Mouse (Mus musculus) neural tube, embryonic 12.5 days (tissue): ENCODE data around the gene Olfr221. TPM values are rescaled to one million over a fixed set of nuclear protein-coding genes. Genes with fewer than 3 reads are reported as not detected.

ENCODE experiments used
- ATAC-seq: fragments of 200-750 bp; cut with Nextera tagmentation; 2 replicates; pipeline ENCODE4 v1.8.0; 2017; ENCODE audit warnings: low read depth, mild to moderate bottlenecking, moderate TSS enrichment, moderate library complexity; ENCODE audit not compliant: low FRiP score
- H3K27ac ChIP-seq: fragments of 300-500 bp; sonication (generic); 2 replicates; pipeline ENCODE4 v1.5.1; 2016
- H3K27me3 ChIP-seq: fragments of 300-500 bp; sonication (generic); replicated peaks from 2 replicates; pipeline ENCODE4 v1.6.1; 2016; ENCODE audit warnings: mild to moderate bottlenecking
- H3K36me3 ChIP-seq: fragments of 300-500 bp; sonication (generic); 2 replicates; pipeline ENCODE4 v1.6.1; 2016; ENCODE audit warnings: mild to moderate bottlenecking
- H3K4me1 ChIP-seq: fragments of 300-500 bp; sonication (generic); 2 replicates; pipeline ENCODE4 v1.6.1; 2016
- H3K4me2 ChIP-seq: fragments of 300-500 bp; sonication (generic); replicated peaks from 2 replicates; pipeline ENCODE4 v1.6.1; 2016; ENCODE audit warnings: mild to moderate bottlenecking
- H3K4me3 ChIP-seq: fragments of 300-500 bp; sonication (generic); 2 replicates; pipeline ENCODE4 v1.5.1; 2016
- H3K9ac ChIP-seq: fragments of 300-500 bp; sonication (generic); 2 replicates; pipeline ENCODE4 v1.6.1; 2016; ENCODE audit warnings: mild to moderate bottlenecking
- H3K9me3 ChIP-seq: fragments of 300-500 bp; sonication (generic); 2 replicates; pipeline ENCODE4 v1.6.1; 2016; ENCODE audit warnings: mild to moderate bottlenecking
- WGBS: fragments of 180-500 bp; shearing (Covaris S2); methylation state at CpG from one replicate; pipeline ENCODE4 v1.1.7; 2016; 5-methylcytosine and 5-hydroxymethylcytosine counted together
- polyA plus RNA-seq: library from polyadenylated mRNA; unstranded; fragments of >200 nt; fragmentation: Nextera tagmentation; extraction: Ambion mirVana; gene quantifications from 2 replicates; pipeline ENCODE4 v1.2.1, GENCODE M21; 2016

Gene Olfr221
- polyA plus RNA-seq, 1 experiment from 2014 or later: not detected

GRCm38 (mm10) chr14:51995219-51995871 lies 46.9 kb downstream of the Olfr221 start:
- Histone ChIP-seq H3K27ac (no peak overlapping the region), H3K27me3 (no peaks in the 10 kb centered on the region), H3K4me1 (no peaks in the 10 kb centered on the region), H3K4me2 (no peak overlapping the region), H3K9me3 (no peaks in the 10 kb centered on the region), H3K4me3 (no peak overlapping the region), H3K36me3 (peaks cover 92% of the 10 kb centered on the region), H3K9ac (no peak overlapping the region)
- 81% methylated on average over 12 of the region's 12 CpGs for WGBS
- ATAC-seq: no peak

- H3K9me3 ChIP-seq: no peaks in the 10 kb centered on the region
- H3K27ac ChIP-seq: no peak overlapping the region
- peaks cover 93% of the 10 kb centered on the region for H3K36me3 ChIP-seq
- no peak overlapping the region for H3K4me3 ChIP-seq
- H3K4me1 ChIP-seq: no peaks in the 10 kb centered on the region; the same call in 1 of the 2 replicates
- no peak overlapping the region for H3K4me2 ChIP-seq
- H3K27me3 ChIP-seq: no peaks in the 10 kb centered on the region
- H3K9ac ChIP-seq: no peak overlapping the region
- ATAC-seq: no peak
- 95% methylated on average over 4 of the region's 4 CpGs for WGBS
Measured at GRCm38 (mm10) chr14:51994453-51994852, 47.8 kb downstream of the Olfr221 start.

GRCm38 (mm10) chr14:51989461-51989970 lies 52.7 kb downstream of the Olfr221 start:
- H3K4me3 ChIP-seq: no peak overlapping the region
- no peak overlapping the region for H3K4me2 ChIP-seq
- no peak for ATAC-seq
- 73% methylated on average over 12 of the region's 12 CpGs for WGBS
- H3K4me1 ChIP-seq: peaks cover 16% of the 10 kb centered on the region
- H3K27me3 ChIP-seq: no peaks in the 10 kb centered on the region
- H3K9ac ChIP-seq: no peak overlapping the region
- H3K36me3 ChIP-seq: peaks cover 60% of the 10 kb centered on the region
- no peaks in the 10 kb centered on the region for H3K9me3 ChIP-seq
- H3K27ac ChIP-seq: no peak overlapping the region

GRCm38 (mm10) chr14:51988731-51989130 lies 53.5 kb downstream of the Olfr221 start:
- H3K27me3 ChIP-seq: no peaks in the 10 kb centered on the region
- peaks cover 21% of the 10 kb centered on the region for H3K4me1 ChIP-seq
- no peak overlapping the region for H3K27ac ChIP-seq
- H3K4me3 ChIP-seq: no peak overlapping the region
- H3K4me2 ChIP-seq: no peak overlapping the region
- peaks cover 52% of the 10 kb centered on the region for H3K36me3 ChIP-seq
- 82% methylated on average over 12 of the region's 12 CpGs for WGBS
- H3K9me3 ChIP-seq: no peaks in the 10 kb centered on the region
- ATAC-seq: no peak
- H3K9ac ChIP-seq: no peak overlapping the region

GRCm38 (mm10) chr14:51987177-51987576 lies 55.1 kb downstream of the Olfr221 start:
- ATAC-seq: no peak
- H3K4me2 ChIP-seq: no peak overlapping the region
- no peaks in the 10 kb centered on the region for H3K9me3 ChIP-seq
- no peak overlapping the region for H3K9ac ChIP-seq
- no peak overlapping the region for H3K27ac ChIP-seq
- WGBS: 92% methylated on average over 6 of the region's 6 CpGs
- peaks cover 41% of the 10 kb centered on the region for H3K36me3 ChIP-seq
- H3K4me3 ChIP-seq: no peak overlapping the region
- H3K27me3 ChIP-seq: no peaks in the 10 kb centered on the region
- peaks cover 25% of the 10 kb centered on the region for H3K4me1 ChIP-seq

- Histone ChIP-seq H3K9ac (peak overlapping the region; percentile 82), H3K27me3 (no peaks in the 10 kb centered on the region), H3K9me3 (no peaks in the 10 kb centered on the region), H3K4me1 (peaks cover 25% of the 10 kb centered on the region), H3K4me3 (peak overlapping the region; percentile 69), H3K36me3 (peaks cover 31% of the 10 kb centered on the region), H3K4me2 (peak overlapping the region; percentile 80), H3K27ac (peak overlapping the region; percentile 2; the same call in 1 of the 2 replicates)
- ATAC-seq: no peak
- whole genome bisulfite sequencing: 5% methylated on average over 7 of the region's 7 CpGs
Measured at GRCm38 (mm10) chr14:51986153-51986505, 56.1 kb downstream of the Olfr221 start.

GRCm38 (mm10) chr14:51985301-51986152 lies 56.7 kb downstream of the Olfr221 start:
- peak overlapping the region; percentile 44 for H3K27ac ChIP-seq
- peak overlapping the region; percentile 80 for H3K4me2 ChIP-seq
- peak overlapping the region; percentile 82 for H3K9ac ChIP-seq
- H3K4me3 ChIP-seq: peak overlapping the region; percentile 69
- peaks cover 24% of the 10 kb centered on the region for H3K36me3 ChIP-seq
- no peaks in the 10 kb centered on the region for H3K9me3 ChIP-seq
- ATAC-seq: peak; percentile 49
- under 1% methylated on average over 27 of the region's 27 CpGs for WGBS
- H3K4me1 ChIP-seq: peaks cover 25% of the 10 kb centered on the region
- H3K27me3 ChIP-seq: no peaks in the 10 kb centered on the region

GRCm38 (mm10) chr14:51984247-51985231 lies 57.7 kb downstream of the Olfr221 start, which contains the start of gene Arhgef40:
TSS of gene Arhgef40 (plus strand) at chr14:51984719.
- Histone ChIP-seq H3K4me1 (peaks cover 25% of the 10 kb centered on the region), H3K4me2 (peak within 1 kb of the TSS; percentile 80), H3K4me3 (peak within 1 kb of the TSS; percentile 69), H3K9ac (peak within 1 kb of the TSS; percentile 82), H3K9me3 (no peaks in the 10 kb centered on the region), H3K36me3 (peaks cover 15% of the 10 kb centered on the region), H3K27ac (peak within 1 kb of the TSS; percentile 44), H3K27me3 (no peaks in the 10 kb centered on the region)
- WGBS: under 1% methylated on average over 62 of the region's 74 CpGs
- peak; percentile 85 for ATAC-seq

Other genes with a start within 250 kb of the Olfr221 start
- gene AY358078, start 242.4 kb downstream of the Olfr221 start, polyA plus RNA-seq: not detected in 2 replicates
- not detected in 2 replicates for gene Ear6, start 188.8 kb downstream of the Olfr221 start, polyA plus RNA-seq
- 58.6 and 64.4 TPM in 2 replicates for gene Mettl17, start 157.6 kb downstream of the Olfr221 start, polyA plus RNA-seq
- 1.2 and 1.4 TPM in 2 replicates for gene Slc39a2, start 149.6 kb downstream of the Olfr221 start, polyA plus RNA-seq
- 31.2 and 37.5 TPM in 2 replicates for gene Ndrg2, start 128.3 kb downstream of the Olfr221 start, polyA plus RNA-seq
- gene Tppp2, start 124.0 kb downstream of the Olfr221 start, polyA plus RNA-seq: not detected in 2 replicates
- gene Rnase13, start 119.7 kb downstream of the Olfr221 start, polyA plus RNA-seq: not detected in 2 replicates
- 105 and 110 TPM in 2 replicates for gene Arhgef40, start 57.7 kb downstream of the Olfr221 start, polyA plus RNA-seq
- 1.0 and 1.3 TPM in 2 replicates for gene Tmem253, start 26.8 kb downstream of the Olfr221 start, polyA plus RNA-seq
- 78.3 and 84.9 TPM in 2 replicates for gene Zfp219, start 21.7 kb downstream of the Olfr221 start, polyA plus RNA-seq
- gene Hnrnpc, start 61.6 kb upstream of the Olfr221 start, polyA plus RNA-seq: 764 and 797 TPM in 2 replicates
- gene Rpgrip1, start 68.2 kb upstream of the Olfr221 start, polyA plus RNA-seq: 52.1 and 62.8 TPM in 2 replicates
- gene Supt16, start 155.0 kb upstream of the Olfr221 start, polyA plus RNA-seq: 57.8 and 64.4 TPM in 2 replicates
- gene Chd8, start 215.3 kb upstream of the Olfr221 start, polyA plus RNA-seq: 46.0 and 48.6 TPM in 2 replicates
- gene Tox4, start 236.7 kb upstream of the Olfr221 start, polyA plus RNA-seq: 51.8 and 56.6 TPM in 2 replicates
- gene Rab2b, start 237.1 kb upstream of the Olfr221 start, polyA plus RNA-seq: 43.7 and 52.9 TPM in 2 replicates